Mouse (Mus musculus): ENCODE measurements around the gene Nuak2.

GRCm38 (mm10) chr1:132348401-132348800, 32.5 kb downstream of the Nuak2 start:
- TF ChIP-seq MAFK (IDR thresholded peaks at IDR 0.05; ENCODE audit: insufficient read depth, low read depth, low read length) (no peak), ZNF384 (IDR thresholded peaks at IDR 0.05; ENCODE audit: low read depth, low read length) (no peak), HCFC1 (IDR thresholded peaks at IDR 0.05; ENCODE audit: borderline replicate concordance, insufficient read depth, low read length) (no peak), ZC3H11A (IDR thresholded peaks at IDR 0.05; ENCODE audit: borderline replicate concordance, low read depth, low read length) (no peak)
